Mouse (Mus musculus) erythroblast, adult 5-6 weeks (primary cell): ENCODE results near the gene Npb. TPM values are rescaled to one million over a fixed set of nuclear protein-coding genes. Genes with fewer than 3 reads are reported as not detected.
A peak's percentile ranks its signal among the peaks of the same experiment; 100 is the strongest.

Experiments used
- ATAC-seq: replicated peaks from 2 replicates; pipeline ENCODE4 v1.8.0; 2016; ENCODE audit warnings: moderate number of reproducible peaks, mild to moderate bottlenecking, moderate TSS enrichment, inconsistent platforms; ENCODE audit not compliant: poor library complexity, low FRiP score, severe bottlenecking
- total RNA-seq, 2 experiments: library from RNA; stranded (forward) in 1 of 2; stranded (reverse) in 1 of 2; fragments of 150-400 nt in 1 of 2; fragments of 200-764, 138-1000 nt in 1 of 2; gene quantifications; 2 replicates each; pipeline versions ENCODE4 v1.2.3 to v1.2.4; 2015 to 2017; ENCODE audit warnings: low replicate concordance in 2 of 2

The Npb gene
- total RNA-seq, 2 experiments from 2014 or later: not detected

DNA sequence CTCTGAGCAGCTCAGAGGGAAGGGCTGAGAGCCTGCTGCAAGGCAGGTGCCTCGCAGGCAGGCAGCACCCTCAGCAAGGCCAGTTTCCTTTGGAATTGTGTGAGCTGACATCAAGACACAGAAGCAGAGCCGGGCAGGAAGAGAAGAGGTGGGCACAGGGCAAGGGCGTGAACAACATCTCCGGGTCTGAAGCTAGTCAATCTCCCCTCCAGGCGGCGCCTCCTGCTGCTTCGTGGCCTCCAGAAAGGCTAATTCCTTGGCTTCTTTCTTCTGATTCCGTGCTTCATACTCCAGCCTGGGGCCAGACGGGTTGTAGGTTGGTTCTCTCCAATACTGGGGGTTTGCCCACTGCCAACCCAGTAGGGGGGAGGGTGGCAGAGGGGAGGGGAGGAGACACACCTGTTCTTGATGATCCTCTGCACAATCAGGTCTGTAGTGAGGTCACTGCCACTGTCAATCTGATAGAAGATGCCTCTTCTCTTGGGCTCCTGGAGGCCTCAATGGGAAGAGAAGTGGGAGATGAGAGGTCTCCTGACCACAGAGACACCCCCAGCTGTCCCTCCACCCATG lies 2.3 kb downstream of the Npb start:
- ATAC-seq: no peak

DNA sequence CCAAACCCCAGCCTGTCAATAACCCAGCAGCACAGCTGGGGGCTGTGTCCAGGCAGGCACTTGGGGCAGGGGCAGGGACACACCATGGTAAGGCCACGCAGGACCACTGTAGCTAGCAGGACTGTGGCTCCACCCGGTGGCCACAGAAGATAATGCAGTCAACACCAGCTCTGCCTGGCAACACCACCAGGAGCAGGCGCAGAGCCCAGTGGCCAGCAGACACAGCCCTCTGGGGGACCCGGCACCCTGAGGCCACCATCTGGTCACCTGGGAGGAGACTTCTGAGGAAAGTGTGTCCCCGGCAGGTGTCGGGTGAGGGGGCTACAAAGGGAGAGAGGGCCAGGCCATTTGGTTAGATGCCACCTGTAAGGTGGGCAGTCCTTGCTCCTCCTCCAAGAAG lies 4.5 kb downstream of the Npb start:
- peak; percentile 73 for ATAC-seq

DNA sequence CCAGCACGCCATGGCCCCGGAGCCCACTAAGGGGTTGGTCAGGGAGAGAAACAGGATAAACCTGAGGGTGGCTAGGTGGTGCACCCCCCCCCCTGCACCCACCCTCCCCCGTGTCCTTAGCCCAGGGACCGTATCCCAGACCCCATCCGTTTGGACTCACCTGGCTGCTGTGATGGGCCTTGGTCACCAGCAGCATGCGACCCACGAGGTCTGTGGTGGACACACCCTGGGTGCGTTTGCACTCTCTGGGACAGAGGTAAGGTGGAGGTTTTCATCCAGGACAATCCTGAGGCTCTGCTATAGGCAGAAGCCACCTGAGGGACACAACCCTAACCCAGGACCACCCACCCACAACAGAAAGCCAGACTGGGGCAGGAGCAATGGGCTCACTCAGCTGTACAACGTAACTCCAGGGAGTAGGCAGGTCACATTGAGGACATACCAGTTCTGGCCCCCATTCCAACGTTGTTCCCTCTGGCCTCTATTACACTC lies 5.2 kb downstream of the Npb start:
- no peak for ATAC-seq

DNA sequence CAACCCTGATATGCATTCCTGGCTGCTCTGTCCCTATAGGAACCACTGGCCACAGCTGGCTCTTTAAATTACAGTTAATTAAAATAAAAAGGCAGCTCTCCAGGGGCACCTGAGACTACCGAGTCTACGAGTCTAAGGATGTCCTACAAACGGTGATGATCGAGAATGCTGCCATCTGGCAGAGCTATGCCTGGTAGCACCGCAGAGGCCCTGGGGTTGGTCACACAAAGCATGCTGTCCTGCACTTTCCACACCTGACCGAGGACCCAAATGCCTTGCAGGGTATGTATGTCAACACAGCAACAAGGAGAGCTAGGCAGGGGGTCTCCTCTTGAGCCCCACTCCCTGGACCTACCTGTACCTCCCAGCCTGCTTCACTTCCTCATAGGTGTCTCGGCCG lies 5.7 kb downstream of the Npb start:
- ATAC-seq: no peak

DNA sequence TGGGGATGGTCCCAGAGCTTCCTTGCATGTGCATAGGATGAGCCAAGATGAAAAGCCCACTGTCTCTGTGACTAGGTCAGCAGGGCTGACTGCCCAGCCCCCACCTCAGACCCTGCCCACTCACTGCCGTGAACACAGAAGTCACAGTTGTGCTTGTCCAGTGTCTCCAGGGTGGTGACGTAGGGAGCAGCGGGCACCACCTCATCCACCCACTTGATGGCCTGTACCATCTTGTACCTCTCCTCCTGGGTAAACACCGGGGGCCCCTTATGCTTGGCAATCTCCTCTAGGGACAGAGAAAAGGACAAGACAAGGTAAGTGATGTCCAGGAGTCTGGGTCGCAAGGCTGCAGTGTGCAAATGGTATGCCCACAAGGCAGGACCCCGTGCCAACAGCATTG lies 6.9 kb downstream of the Npb start:
- no peak for ATAC-seq

DNA sequence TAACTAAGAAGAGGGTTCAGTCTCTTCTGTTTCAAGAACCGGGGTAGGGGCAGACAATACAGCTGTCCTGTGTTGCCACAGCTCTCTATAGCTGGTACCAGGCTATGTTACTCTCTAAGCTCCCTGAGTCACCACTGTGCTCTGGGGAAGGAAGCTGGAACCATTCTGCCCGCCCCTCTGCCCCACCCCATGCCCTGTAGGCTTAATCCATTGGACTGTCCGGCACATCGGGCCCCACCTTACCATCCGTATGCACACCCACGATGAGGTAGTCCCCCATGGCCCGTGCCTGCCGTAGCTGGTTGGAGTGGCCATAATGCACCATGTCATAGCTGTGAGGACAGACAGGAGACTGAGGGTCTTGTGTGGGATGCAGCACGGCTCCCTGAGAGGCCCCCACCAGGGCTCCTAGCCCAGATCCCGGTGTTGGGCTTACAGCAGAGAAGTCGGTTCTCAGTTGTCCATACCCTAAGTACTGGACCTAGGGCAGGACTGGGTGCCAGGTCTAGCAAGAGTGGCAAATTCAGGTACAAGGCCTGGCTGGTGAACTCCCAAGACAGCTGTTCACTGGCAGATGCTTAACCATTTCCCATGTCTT lies 7.4 kb downstream of the Npb start:
- ATAC-seq: no peak

DNA sequence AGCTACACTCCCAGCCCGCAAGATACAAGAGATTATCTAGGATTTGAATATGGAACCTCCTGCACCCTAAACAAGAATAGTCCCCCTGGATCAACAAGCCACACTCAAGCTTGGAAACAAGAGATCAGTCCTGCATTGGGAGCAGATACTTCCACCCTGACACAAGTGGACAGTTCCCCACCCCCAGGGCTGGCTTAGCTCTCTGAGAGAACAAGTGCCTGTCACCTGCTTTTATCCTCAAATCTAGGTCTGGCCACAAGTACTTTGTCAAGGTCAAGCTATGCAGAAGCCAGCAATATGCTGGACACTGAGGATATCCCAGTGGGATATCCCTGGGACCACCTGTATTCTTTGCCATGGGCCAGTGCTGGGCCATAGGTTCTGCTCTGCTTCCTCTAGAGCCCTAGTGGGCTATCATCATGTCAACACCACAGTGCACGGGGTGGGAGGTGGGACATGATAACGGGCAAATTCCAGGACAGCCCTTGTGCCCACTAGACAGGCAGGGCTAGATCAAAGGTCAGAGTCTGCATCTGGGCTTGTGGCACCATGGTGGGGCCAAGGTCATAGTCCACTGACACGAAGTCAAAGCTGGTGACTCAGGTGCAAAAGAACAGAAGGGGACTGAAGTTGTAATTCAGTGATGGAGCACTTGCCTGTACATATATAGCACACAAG lies 8.5 kb downstream of the Npb start:
- peak; percentile 10; the same call in 1 of the 2 replicates for ATAC-seq

DNA sequence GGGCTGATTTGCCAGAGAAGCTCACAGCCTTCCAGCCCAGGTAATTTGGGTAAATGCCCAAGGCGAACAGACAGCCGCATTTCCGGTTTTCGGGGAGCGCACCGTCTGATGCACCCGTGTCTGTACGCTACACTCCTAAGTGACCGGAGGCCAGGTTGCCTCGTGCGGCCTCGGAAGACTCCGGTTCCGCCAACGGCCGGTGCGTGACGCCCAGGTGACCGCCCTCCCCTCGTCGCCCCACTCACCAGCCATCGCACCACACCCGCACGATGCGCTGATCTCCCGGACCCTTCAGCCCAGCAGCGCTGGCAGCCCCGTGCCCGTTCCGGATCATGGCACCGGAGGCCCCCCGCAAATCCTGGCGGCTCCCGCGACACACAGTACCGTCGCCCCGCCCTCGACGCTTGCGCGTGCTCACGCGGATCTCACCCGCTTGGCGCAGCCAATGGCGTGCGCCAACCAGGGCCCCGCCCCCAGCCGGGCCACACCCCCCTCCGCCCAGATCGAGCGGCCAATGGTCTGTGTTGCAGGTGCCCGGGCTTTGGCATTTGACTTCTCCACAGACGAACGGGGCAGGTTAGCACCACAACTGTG lies 9.3 kb downstream of the Npb start, which contains the start of gene Pcyt2:
Gene Pcyt2, minus strand, starts transcription at position 418 of the 594 bp plus-strand sequence.
- peak; percentile 93 for ATAC-seq

DNA sequence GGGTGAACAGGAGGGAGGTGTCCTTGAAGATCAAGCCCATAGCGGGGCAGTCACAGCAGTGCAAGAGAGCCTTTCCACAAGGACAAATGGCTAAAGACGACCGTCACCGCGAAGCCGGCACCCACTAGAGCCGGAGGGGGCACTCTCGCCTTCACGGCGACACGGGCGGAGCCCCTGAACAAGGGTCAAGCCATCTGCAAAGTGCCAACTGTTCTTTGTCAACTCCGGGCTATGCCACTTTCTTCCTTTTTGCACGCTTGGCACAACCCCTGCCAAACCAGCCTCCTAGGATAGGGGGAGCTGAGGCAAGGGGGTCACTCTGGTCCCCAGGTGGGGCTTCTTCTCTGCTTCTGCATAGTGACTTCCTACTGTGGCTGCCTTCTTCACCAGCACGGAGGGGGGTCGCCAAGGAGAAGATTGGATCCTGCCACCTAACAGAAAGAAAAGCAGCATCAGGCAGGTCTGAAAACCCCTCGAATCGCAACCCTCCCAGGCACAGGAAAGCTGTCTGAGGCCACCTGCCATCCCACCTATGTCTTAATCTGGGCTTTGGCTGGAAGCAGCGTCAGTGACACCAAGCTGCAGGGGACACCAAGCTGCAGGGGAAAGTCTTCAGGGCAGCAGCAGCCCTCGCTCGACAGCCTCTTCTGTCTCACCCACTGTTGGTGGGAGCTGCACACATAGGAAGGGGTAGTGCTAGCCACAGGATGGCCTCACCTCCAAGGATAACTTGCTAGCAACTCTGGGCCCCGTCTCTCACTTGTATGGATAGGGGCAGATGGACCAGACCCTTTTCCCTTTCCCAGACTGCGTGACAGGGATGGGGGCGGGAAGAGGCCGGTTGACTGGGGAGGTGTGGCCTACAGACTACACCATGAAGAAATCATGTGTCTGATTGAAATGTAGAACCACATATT lies 10.6 kb downstream of the Npb start:
- ATAC-seq: no peak

DNA sequence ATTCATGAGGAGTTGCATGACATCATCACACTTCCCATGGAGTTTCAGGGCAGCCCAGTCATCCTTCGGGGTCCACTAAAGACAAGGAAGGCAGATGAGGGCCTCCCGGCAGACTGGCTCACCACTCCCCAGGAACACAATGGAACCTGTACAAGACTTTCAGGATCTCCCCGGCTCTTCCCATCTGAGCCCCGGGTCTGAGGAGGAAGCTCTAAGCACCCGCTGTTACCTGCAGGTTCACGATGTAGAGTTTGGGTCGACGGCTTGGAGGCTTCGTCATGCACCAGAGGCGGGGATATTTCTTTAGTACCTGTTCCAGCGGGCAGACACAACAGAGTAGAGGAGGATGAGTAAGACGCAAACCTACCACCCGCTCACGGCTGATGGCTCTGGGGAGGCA lies 11.9 kb downstream of the Npb start:
- no peak for ATAC-seq

DNA sequence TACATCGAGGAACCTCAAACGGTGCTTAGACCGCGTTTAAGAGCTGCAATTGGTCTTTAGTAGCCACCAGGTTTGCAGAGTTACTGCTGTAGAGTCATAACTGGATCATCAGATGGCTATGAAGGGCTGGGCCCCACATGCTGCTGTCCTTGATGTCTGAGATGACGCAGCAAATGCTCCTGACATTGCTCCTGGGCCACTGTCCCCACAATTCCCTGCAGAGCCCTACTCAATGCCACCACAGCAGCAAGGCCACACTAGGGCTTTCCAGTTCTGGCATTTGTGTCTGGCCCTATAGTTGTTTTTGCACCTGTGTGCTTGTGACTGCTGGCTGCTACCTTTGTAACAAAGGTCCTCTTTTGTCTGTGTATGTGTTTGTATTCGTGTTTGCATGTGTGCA lies 14.5 kb downstream of the Npb start:
- ATAC-seq: no peak

DNA sequence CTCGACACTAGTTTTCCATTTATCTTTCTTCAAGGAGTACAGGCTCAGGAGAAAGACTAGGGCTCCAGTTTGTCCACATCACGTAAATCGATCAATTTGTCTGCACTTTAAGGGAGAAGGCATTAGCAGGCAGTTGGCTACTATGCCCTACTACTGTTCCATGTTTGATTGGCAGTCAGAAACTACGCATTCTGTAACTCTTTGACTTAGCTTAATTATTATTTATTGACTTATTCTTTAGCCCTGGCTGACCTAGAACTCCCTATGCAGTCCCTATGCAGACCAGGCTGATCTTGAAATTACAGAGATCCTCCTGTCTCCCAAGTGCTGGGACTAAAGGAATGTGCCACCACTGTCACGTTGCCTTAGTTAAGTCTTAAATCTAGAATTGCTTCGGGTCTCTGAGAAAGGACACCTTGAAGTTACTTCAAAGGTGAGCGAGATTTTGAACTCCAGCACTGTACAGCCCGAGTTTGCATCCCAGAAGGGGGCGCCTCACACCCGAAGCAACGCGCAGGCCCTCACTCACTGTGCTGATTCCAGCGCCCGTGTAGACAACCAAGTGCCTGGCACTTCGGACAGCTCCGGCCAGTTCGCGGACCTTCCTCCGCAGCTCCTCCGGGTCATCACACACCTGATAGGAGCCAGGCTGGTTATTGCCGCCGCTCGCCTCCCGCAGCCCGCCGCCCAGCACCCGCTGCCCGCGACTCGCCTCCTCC lies 15.8 kb downstream of the Npb start:
- peak; percentile 60 for ATAC-seq

DNA sequence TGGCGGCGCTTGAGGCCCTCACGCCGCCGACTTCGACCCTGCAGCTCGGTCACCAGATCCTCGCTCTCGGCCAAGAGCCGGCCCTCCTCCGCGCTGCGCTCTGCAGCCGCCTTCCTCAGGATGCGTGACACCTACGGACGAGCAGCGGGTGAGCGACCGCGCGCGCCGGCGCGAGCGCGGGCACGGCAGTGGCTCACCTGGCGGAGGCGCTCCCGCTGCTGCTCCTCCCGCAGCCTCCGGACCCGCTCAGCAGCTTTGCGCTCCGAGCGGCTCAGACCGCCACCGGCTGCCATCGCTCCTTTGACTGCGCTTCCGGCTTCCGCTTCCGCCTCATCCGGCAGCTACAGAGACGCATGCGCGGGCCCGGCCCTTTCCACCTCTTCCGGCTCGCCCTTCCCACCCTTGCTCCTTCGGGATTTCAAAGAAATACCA lies 16.4 kb downstream of the Npb start:
- peak; percentile 65 for ATAC-seq

DNA sequence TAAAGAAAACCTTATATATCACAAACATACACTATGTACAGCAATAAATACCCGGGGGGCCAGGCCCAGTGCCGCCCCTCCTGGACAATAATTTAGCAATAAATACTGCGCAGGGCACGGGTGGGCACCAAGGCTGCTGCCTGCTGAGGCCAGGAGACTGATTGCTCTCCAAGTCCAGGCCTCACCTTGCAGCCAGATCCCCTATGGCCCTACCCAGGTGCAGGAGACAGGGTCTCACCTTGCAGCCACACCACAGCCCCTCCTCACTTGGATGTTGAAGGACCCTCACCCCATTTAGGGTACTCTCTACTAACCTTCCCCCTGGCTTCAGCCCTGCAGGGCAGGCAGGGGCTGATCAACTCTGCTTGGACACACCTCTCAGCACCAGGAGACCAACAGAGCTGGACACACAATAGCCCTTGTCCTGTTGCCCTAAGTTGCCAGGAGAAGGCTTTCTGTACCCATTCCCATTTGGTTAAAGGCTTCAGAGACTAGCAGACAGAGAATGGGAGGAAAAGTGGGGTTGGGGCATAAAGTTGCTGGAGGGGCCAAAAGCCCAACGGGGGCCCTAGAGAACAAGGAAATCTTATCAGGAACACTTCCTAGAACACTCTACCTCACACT lies 17.0 kb downstream of the Npb start, which contains the start of gene Sirt7:
Gene Sirt7, minus strand, starts transcription at position 89 of the 624 bp plus-strand sequence.
- no peak for ATAC-seq

DNA sequence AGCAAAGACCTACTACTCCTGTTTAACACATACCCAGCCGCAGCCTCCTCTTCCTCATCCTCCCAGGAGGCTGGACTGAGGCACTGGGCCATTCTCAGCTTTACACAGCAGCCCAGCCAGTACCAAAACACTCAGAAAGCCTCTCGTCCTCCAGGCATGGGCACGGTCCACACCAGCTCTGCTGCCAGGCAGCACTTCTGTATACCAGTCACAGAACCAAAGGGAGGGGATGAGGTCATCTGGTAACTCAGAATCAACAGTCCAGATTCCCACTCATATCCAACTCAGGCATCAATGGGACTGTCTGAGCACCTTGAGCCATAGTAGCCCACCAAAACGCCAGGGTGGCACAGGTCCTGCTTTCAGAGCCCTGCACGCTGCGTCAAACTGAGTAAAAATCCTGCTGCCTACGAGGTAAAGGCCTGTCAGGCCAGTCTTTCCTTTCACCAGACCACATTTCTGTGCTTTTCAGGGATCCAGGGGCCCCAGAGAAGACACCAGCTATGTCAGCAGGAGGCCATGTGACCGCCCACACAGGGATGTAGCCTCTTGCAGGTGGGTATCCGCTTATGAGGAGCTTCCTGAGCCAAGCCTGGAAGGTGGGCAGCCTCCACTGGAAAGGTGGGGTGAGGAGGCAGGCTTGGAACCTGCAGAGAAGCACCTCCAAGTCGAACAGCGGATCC lies 18.6 kb downstream of the Npb start:
- ATAC-seq: no peak

DNA sequence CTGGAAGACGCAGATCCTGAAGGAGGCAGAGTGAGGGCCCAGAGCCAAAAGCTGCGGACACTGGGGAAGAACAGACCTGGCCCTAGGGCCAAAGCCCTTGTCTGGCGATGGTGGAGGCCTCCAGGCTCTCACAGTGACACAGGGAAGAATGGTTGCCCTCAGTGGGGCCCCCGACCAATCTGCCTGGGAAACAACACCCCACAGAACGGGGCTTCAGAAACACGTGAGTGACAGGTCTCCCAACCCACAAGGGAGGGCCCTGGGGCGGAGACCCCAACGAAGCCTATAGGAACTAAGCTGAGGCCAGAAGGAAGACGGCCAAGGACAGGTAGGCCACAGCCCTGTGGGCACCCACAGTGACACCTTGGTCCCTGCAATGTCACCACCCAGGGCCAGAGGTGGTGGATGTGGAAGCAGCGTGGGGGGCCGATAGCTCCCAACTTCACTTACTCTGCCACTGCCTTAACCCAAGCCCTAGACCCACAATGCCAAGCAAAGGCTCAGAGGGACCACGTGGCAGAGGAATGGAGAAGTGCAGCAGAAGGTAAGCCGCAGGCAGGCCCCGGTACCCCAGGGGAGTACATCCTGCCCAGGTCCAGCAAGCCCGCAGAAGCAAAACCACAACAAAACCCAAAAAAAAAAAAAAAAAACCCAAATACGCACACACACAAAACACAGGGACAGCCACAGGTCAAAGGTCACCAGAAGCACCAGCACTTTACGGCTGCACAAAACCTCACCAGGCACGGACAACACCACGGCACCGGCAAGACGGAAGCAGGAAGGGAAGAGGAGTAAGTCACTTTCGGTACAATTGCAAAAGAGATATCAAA lies 19.4 kb downstream of the Npb start:
- no peak for ATAC-seq

DNA sequence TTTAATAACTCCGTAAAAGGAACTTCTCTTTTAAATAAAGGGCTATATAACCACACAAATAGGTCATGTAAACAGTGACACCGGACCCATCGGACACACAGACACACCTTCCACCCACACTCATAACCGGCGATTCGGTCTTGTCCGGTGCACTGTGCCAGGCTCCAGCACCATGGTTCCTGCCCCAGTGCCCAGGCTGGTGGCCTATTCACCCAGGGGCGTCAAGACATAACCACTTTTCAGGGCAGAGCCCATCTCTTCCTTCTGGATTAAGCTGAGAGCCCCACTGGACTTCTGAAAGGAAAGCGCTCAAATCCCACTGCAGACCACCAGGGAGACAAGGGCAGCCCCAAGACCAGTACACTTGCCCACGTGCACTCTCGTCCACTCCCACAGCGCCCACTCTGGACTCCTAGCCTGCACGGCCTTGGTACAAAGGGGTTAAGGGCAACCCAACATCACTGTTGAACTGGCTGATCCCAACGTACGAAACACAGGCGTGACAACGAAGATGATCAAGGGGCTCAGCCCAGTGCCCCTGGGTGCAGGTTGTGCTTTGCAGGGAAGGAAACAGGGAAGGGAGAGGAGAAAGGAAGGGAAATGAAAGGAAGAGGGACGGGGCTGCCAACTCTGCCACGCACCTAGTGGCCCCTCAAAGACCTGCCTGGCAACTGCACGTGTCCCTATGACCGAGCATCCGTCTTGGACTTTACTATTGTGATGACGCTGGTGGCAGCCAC lies 20.5 kb downstream of the Npb start:
- no peak for ATAC-seq
